Mouse (Mus musculus) bone marrow, adult 2 months (tissue): ENCODE results near the gene Gmnc. TPM values are rescaled to one million over a fixed set of nuclear protein-coding genes. Genes with fewer than 3 reads are reported as not detected.

Source experiments
- H3K27ac ChIP-seq: fragments of 200-500 bp; 2 replicates; pipeline ENCODE4 v1.5.1; 2012; ENCODE audit warnings: low read depth, mild to moderate bottlenecking, control low read depth, inconsistent platforms, low read length; ENCODE audit not compliant: control insufficient read depth, poor library complexity, insufficient read depth
- H3K4me1 ChIP-seq: fragments of 200-500 bp; 2 replicates; pipeline ENCODE4 v1.6.1; 2011; ENCODE audit warnings: low read length; ENCODE audit not compliant: control insufficient read depth, insufficient read depth
- H3K4me3 ChIP-seq: fragments of 200-500 bp; replicated peaks from 2 replicates; pipeline ENCODE3; 2011; ENCODE audit warnings: mild to moderate bottlenecking, low read depth, low read length, control low read depth; ENCODE audit not compliant: control insufficient read depth
- CTCF ChIP-seq: fragments of 200-500 bp; IDR thresholded peaks from 2 replicates; pipeline ENCODE4 v1.5.1; 2011; ENCODE audit warnings: low read length, control low read depth; ENCODE audit not compliant: control insufficient read depth, insufficient read depth
- POLR2A ChIP-seq: fragments of 200-500 bp; IDR thresholded peaks from 2 replicates; pipeline ENCODE4 v1.6.1; 2011; ENCODE audit warnings: low read depth, mild to moderate bottlenecking, control low read depth, low read length, borderline replicate concordance; ENCODE audit not compliant: control insufficient read depth
- WGBS: fragments of 180-500 bp; shearing (Covaris S2); methylation state at CpG from one replicate; pipeline ENCODE4 v1.1.7; 2018; 5-methylcytosine and 5-hydroxymethylcytosine counted together
- polyA plus RNA-seq: library from polyadenylated mRNA; stranded (reverse); fragments of >200 nt; gene quantifications from 2 replicates; pipeline ENCODE4 v1.2.4, GENCODE M21; 2011; ENCODE audit warnings: low replicate concordance; ENCODE audit not compliant: missing spikeins, insufficient read depth, insufficient read length

The Gmnc gene
- polyA plus RNA-seq, 1 experiment = not detected

GRCm38 (mm10) chr16:26988188-26988587, 3.3 kb downstream of the Gmnc start:
- 82% methylated on average over 1 of the region's 1 CpGs for WGBS
- no peak for TF ChIP-seq CTCF
- no peak for TF ChIP-seq POLR2A

GRCm38 (mm10) chr16:26985796-26986195, 5.7 kb downstream of the Gmnc start:
- WGBS = 85% methylated on average over 1 of the region's 1 CpGs
- TF ChIP-seq POLR2A (no peak), CTCF (no peak)
- H3K4me3 ChIP-seq = no peak overlapping the region
- no peak overlapping the region for H3K27ac ChIP-seq
- H3K4me1 ChIP-seq = no peaks in the 10 kb centered on the region

More at GRCm38 (mm10) chr16:26988188-26988587, 3.3 kb downstream of the Gmnc start:
- no peak overlapping the region for H3K4me3 ChIP-seq
- H3K4me1 ChIP-seq = no peaks in the 10 kb centered on the region
- H3K27ac ChIP-seq = no peak overlapping the region

GRCm38 (mm10) chr16:26982112-26982511, 9.3 kb downstream of the Gmnc start:
- Histone ChIP-seq H3K4me3 (no peak overlapping the region), H3K4me1 (no peaks in the 10 kb centered on the region), H3K27ac (no peak overlapping the region)
- TF ChIP-seq POLR2A (no peak), CTCF (no peak)
- 37% methylated on average over 3 of the region's 3 CpGs for WGBS

GRCm38 (mm10) chr16:26967967-26968366, 23.5 kb downstream of the Gmnc start:
- no peaks in the 10 kb centered on the region for H3K4me1 ChIP-seq
- H3K27ac ChIP-seq = no peak overlapping the region
- H3K4me3 ChIP-seq = no peak overlapping the region
- WGBS = 5% methylated on average over 28 of the region's 28 CpGs
- TF ChIP-seq POLR2A = no peak
- no peak for TF ChIP-seq CTCF

- no peak for TF ChIP-seq CTCF
- TF ChIP-seq POLR2A = no peak
- H3K4me1 ChIP-seq = no peaks in the 10 kb centered on the region
- no peak overlapping the region for H3K4me3 ChIP-seq
- H3K27ac ChIP-seq = no peak overlapping the region
- 88% methylated on average over 2 of the region's 2 CpGs for WGBS
These were observed 24.6 kb downstream of the Gmnc start for GRCm38 (mm10) chr16:26966830-26967229.

- no peak overlapping the region for H3K27ac ChIP-seq
- no peak for TF ChIP-seq POLR2A
- no peak for TF ChIP-seq CTCF
- no peak overlapping the region for H3K4me3 ChIP-seq
- no peaks in the 10 kb centered on the region for H3K4me1 ChIP-seq
These were observed 29.5 kb downstream of the Gmnc start for GRCm38 (mm10) chr16:26961971-26962370.

- TF ChIP-seq POLR2A = no peak
- no peak for TF ChIP-seq CTCF
- no peak overlapping the region for H3K27ac ChIP-seq
- H3K4me3 ChIP-seq = no peak overlapping the region
- 79% methylated on average over 3 of the region's 3 CpGs for WGBS
- no peaks in the 10 kb centered on the region for H3K4me1 ChIP-seq
These were observed 39.9 kb downstream of the Gmnc start for GRCm38 (mm10) chr16:26951601-26952000.

- Histone ChIP-seq H3K4me1 (no peaks in the 10 kb centered on the region), H3K4me3 (no peak overlapping the region), H3K27ac (no peak overlapping the region)
- 38% methylated on average over 4 of the region's 4 CpGs for WGBS
- TF ChIP-seq POLR2A (no peak), CTCF (no peak)
These were observed 41.2 kb downstream of the Gmnc start for GRCm38 (mm10) chr16:26950209-26950608.

- TF ChIP-seq CTCF (no peak), POLR2A (no peak)
- 69% methylated on average over 1 of the region's 1 CpGs for WGBS
- no peak overlapping the region for H3K27ac ChIP-seq
- no peaks in the 10 kb centered on the region for H3K4me1 ChIP-seq
- H3K4me3 ChIP-seq = no peak overlapping the region
These were observed 87.5 kb downstream of the Gmnc start for GRCm38 (mm10) chr16:26903968-26904367.
